Mouse (Mus musculus): ENCODE measurements at regions not wholly inside any gene's neighbourhood (a gene's known extent, or its start where the extent isn't known, plus 50 kb on each side); places are given as distances from the start of the nearest gene placed in this dataset.

DNA sequence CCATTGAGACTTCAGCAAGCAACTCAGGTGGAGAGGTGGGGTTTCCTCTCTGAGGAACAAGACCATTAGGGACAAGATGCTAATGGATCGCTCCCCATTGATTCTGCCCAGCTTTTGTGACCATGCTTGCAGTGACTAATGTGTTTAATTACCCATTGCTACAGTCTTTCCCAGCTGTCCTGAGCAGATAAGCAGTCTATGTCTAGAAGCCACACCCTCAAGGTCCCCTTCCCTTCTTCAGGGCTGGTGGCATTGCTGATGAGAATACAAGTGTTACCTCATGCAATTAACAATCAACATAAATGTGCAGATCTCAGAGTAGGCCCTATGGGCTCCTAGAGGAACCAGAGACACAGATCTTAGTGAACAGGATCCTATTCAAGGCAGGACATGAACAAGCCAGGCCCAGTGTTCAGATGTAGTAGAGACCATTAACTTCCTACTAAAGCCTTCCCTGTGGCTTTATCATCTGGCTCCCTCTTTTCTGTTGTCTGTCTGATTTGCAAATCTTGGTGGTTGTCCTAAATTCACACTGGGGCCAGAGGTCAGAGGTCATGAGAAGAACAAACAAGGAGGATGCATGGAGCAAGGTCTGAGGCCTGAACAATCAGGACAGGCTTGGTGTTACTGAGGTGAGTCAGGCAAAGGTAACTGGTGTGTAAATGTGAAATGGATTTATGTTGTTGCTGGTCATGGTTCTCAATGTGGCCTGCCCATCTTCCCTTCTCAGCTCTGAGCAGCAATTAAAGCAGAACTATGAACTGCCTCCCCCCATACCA lies 56.8 kb downstream of the Odc1 start:
- DNase-seq (ENCODE audit: low spot score): no peak
- no peak for ATAC-seq (ENCODE audit: low read depth)
- Histone ChIP-seq H3K9me3 (ENCODE audit: control insufficient read depth, low read length) (0 out of 2 replicates have a peak, but pooled peaks cover 4% of the 10 kb centered on the region), H3K4me3 (ENCODE audit: low read depth, low read length) (no peak overlapping the region), H3K9ac (ENCODE audit: low read depth, low read length) (no peak overlapping the region), H3K36me3 (ENCODE audit: control insufficient read depth, insufficient read depth, low read length) (no peaks in the 10 kb centered on the region), H3K4me2 (ENCODE audit: low read depth, low read length) (no peak overlapping the region), H3K4me1 (ENCODE audit: control insufficient read depth, insufficient read depth, low read length) (no peaks in the 10 kb centered on the region), H3K27ac (replicated peaks; ENCODE audit: low read depth, low read length) (no peak overlapping the region), H3K27me3 (replicated peaks; ENCODE audit: control insufficient read depth, insufficient read depth, low read length) (no peaks in the 10 kb centered on the region)
- WGBS: 100% methylated on average over 1 of the region's 1 CpGs

DNA sequence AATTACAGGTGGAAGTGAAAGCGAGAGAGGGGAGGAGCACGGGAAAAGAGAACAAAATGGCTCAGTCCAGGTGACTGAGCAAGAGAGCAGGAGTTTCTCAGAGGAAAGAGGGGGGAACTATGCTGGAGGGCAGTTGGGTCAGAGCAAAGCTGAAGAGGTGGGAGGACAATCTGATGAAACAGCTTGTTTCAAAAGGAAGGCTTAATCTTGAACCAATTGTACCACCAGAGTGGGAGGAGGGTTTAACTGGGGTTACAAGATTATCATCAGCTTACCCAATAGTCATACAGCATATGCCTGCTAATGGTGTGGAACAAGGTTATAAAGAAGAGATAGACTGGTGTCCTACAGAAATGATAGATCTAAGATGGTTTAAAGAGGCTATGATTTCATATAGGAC lies 59.0 kb downstream of the Odc1 start:
- H3K4me3 ChIP-seq (ENCODE audit: low read depth, low read length): no peak overlapping the region
- 0 out of 2 replicates have a peak, but pooled peaks cover 4% of the 10 kb centered on the region for H3K9me3 ChIP-seq (ENCODE audit: control insufficient read depth, low read length)
- no peaks in the 10 kb centered on the region for H3K27me3 ChIP-seq (replicated peaks; ENCODE audit: control insufficient read depth, insufficient read depth, low read length)
- ATAC-seq (ENCODE audit: low read depth): no peak
- H3K4me1 ChIP-seq (ENCODE audit: control insufficient read depth, insufficient read depth, low read length): no peaks in the 10 kb centered on the region
- no peaks in the 10 kb centered on the region for H3K36me3 ChIP-seq (ENCODE audit: control insufficient read depth, insufficient read depth, low read length)
- WGBS: 84% methylated on average over 2 of the region's 2 CpGs
- H3K4me2 ChIP-seq (ENCODE audit: low read depth, low read length): no peak overlapping the region
- H3K27ac ChIP-seq (replicated peaks; ENCODE audit: low read depth, low read length): no peak overlapping the region
- no peak overlapping the region for H3K9ac ChIP-seq (ENCODE audit: low read depth, low read length)
- DNase-seq (ENCODE audit: low spot score): no peak

DNA sequence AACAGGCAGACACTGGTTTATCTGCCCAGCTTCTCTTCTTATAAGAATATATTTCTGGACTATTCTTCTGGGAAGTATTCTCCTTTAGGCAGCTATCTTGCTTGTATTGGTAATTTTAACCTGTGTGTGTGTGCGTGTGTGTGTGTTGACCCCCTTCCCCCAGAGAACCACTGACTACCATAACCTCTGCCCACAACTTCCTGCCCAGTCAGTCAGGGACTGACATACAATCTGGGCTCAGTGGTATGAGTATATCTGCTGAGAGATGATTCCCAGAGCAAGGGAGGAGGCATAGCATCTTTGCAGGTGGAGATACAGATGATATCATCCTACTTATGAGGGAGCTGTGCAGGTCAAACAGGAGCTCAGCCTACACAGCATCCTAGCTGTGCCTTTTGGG lies 65.8 kb downstream of the Odc1 start:
- Histone ChIP-seq H3K36me3 (ENCODE audit: control insufficient read depth, insufficient read depth, low read length) (no peaks in the 10 kb centered on the region), H3K9me3 (ENCODE audit: control insufficient read depth, low read length) (0 out of 2 replicates have a peak, but pooled peaks cover 4% of the 10 kb centered on the region), H3K4me3 (ENCODE audit: low read depth, low read length) (no peak overlapping the region), H3K4me2 (ENCODE audit: low read depth, low read length) (no peak overlapping the region), H3K9ac (ENCODE audit: low read depth, low read length) (no peak overlapping the region), H3K27ac (replicated peaks; ENCODE audit: low read depth, low read length) (no peak overlapping the region), H3K27me3 (replicated peaks; ENCODE audit: control insufficient read depth, insufficient read depth, low read length) (no peaks in the 10 kb centered on the region), H3K4me1 (ENCODE audit: control insufficient read depth, insufficient read depth, low read length) (no peaks in the 10 kb centered on the region)
- WGBS: 65% methylated on average over 1 of the region's 1 CpGs
- DNase-seq (ENCODE audit: low spot score): no peak
- ATAC-seq (ENCODE audit: low read depth): no peak

- DNase-seq (ENCODE audit: low spot score) (no peak), ATAC-seq (ENCODE audit: low read depth) (no peak)
- H3K27ac ChIP-seq (replicated peaks; ENCODE audit: low read depth, low read length): no peak overlapping the region
- 75% methylated on average over 3 of the region's 3 CpGs for WGBS
- H3K4me3 ChIP-seq (ENCODE audit: low read depth, low read length): no peak overlapping the region
- no peaks in the 10 kb centered on the region for H3K4me1 ChIP-seq (ENCODE audit: control insufficient read depth, insufficient read depth, low read length)
- H3K4me2 ChIP-seq (ENCODE audit: low read depth, low read length): no peak overlapping the region
- H3K27me3 ChIP-seq (replicated peaks; ENCODE audit: control insufficient read depth, insufficient read depth, low read length): no peaks in the 10 kb centered on the region
- H3K36me3 ChIP-seq (ENCODE audit: control insufficient read depth, insufficient read depth, low read length): no peaks in the 10 kb centered on the region
- no peaks in the 10 kb centered on the region for H3K9me3 ChIP-seq (ENCODE audit: control insufficient read depth, low read length)
- no peak overlapping the region for H3K9ac ChIP-seq (ENCODE audit: low read depth, low read length)
These were observed 67.4 kb downstream of the Odc1 start for GRCm38 (mm10) chr12:17611988-17612387.

GRCm38 (mm10) chr12:17618300-17618699 lies 72.4 kb upstream of the Hpcal1 start:
- WGBS: 20% methylated on average over 2 of the region's 2 CpGs

DNA sequence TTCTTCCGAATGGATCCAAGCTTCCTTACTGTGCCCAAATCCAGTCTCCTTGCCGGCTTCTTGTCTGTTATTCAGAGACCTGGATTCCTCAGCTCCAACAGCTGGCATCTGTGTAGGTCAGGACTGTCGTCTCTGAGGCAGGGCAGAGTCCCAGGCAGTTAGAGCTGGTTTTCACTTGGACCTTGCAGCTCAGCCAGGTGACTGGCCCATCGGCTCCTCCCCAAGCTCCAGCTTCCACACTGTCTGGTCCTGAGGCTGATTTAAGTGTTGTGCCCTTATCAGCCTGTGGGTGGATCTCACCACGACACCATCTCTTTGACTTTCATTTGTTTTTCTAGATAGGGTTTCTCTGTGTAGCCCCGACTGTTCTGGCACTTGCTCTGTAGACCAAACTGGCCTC lies 70.4 kb upstream of the Hpcal1 start:
- H3K4me2 ChIP-seq (ENCODE audit: low read depth, low read length): no peak overlapping the region
- H3K4me3 ChIP-seq (ENCODE audit: low read depth, low read length): no peak overlapping the region
- no peaks in the 10 kb centered on the region for H3K4me1 ChIP-seq (ENCODE audit: control insufficient read depth, insufficient read depth, low read length)
- H3K36me3 ChIP-seq (ENCODE audit: control insufficient read depth, insufficient read depth, low read length): no peaks in the 10 kb centered on the region
- DNase-seq (ENCODE audit: low spot score) (no peak), ATAC-seq (ENCODE audit: low read depth) (no peak)
- H3K27me3 ChIP-seq (replicated peaks; ENCODE audit: control insufficient read depth, insufficient read depth, low read length): no peaks in the 10 kb centered on the region
- no peaks in the 10 kb centered on the region for H3K9me3 ChIP-seq (ENCODE audit: control insufficient read depth, low read length)
- 51% methylated on average over 6 of the region's 6 CpGs for WGBS
- no peak overlapping the region for H3K27ac ChIP-seq (replicated peaks; ENCODE audit: low read depth, low read length)
- no peak overlapping the region for H3K9ac ChIP-seq (ENCODE audit: low read depth, low read length)

More at GRCm38 (mm10) chr12:17618300-17618699, 72.4 kb upstream of the Hpcal1 start:
- no peak overlapping the region for H3K27ac ChIP-seq (replicated peaks; ENCODE audit: low read depth, low read length)
- no peak for ATAC-seq (ENCODE audit: low read depth)
- H3K4me1 ChIP-seq (ENCODE audit: control insufficient read depth, insufficient read depth, low read length): no peaks in the 10 kb centered on the region
- no peaks in the 10 kb centered on the region for H3K36me3 ChIP-seq (ENCODE audit: control insufficient read depth, insufficient read depth, low read length)
- H3K4me3 ChIP-seq (ENCODE audit: low read depth, low read length): no peak overlapping the region
- H3K9ac ChIP-seq (ENCODE audit: low read depth, low read length): no peak overlapping the region
- no peaks in the 10 kb centered on the region for H3K27me3 ChIP-seq (replicated peaks; ENCODE audit: control insufficient read depth, insufficient read depth, low read length)
- DNase-seq (ENCODE audit: low spot score): no peak
- H3K9me3 ChIP-seq (ENCODE audit: control insufficient read depth, low read length): no peaks in the 10 kb centered on the region
- no peak overlapping the region for H3K4me2 ChIP-seq (ENCODE audit: low read depth, low read length)

DNA sequence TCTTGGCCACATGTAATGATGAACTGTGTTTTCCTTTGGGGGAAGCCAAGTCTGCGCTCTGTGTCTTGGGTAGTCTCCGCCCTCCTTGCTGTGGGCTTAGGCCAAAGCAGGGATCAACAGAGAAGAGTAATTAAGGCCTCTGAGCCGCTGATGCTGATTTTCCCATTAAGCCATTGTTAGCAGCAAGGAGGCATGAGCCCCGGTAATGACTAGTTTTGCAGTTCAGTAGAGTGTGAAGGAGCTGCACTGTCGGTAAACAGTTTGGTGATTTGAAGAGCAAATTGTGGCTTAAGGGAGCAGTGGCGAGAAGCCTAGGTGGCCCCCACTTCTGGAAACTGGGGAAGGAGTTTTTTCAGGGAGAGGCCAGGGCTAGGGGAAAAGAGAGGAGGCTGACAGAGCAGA lies 69.2 kb upstream of the Hpcal1 start:
- H3K4me3 ChIP-seq (ENCODE audit: low read depth, low read length): no peak overlapping the region
- H3K4me2 ChIP-seq (ENCODE audit: low read depth, low read length): no peak overlapping the region
- WGBS: 30% methylated on average over 6 of the region's 6 CpGs
- no peaks in the 10 kb centered on the region for H3K9me3 ChIP-seq (ENCODE audit: control insufficient read depth, low read length)
- DNase-seq (ENCODE audit: low spot score) (peak; percentile 76), ATAC-seq (ENCODE audit: low read depth) (peak; percentile 67)
- no peaks in the 10 kb centered on the region for H3K36me3 ChIP-seq (ENCODE audit: control insufficient read depth, insufficient read depth, low read length)
- H3K27me3 ChIP-seq (replicated peaks; ENCODE audit: control insufficient read depth, insufficient read depth, low read length): no peaks in the 10 kb centered on the region
- H3K9ac ChIP-seq (ENCODE audit: low read depth, low read length): no peak overlapping the region
- H3K27ac ChIP-seq (replicated peaks; ENCODE audit: low read depth, low read length): no peak overlapping the region
- H3K4me1 ChIP-seq (ENCODE audit: control insufficient read depth, insufficient read depth, low read length): no peaks in the 10 kb centered on the region

- Histone ChIP-seq H3K9ac (ENCODE audit: low read depth, low read length) (no peak overlapping the region), H3K4me2 (ENCODE audit: low read depth, low read length) (no peak overlapping the region), H3K9me3 (ENCODE audit: control insufficient read depth, low read length) (no peaks in the 10 kb centered on the region), H3K4me1 (ENCODE audit: control insufficient read depth, insufficient read depth, low read length) (no peaks in the 10 kb centered on the region), H3K36me3 (ENCODE audit: control insufficient read depth, insufficient read depth, low read length) (no peaks in the 10 kb centered on the region), H3K27me3 (replicated peaks; ENCODE audit: control insufficient read depth, insufficient read depth, low read length) (no peaks in the 10 kb centered on the region), H3K4me3 (ENCODE audit: low read depth, low read length) (no peak overlapping the region), H3K27ac (replicated peaks; ENCODE audit: low read depth, low read length) (no peak overlapping the region)
- no peak for ATAC-seq (ENCODE audit: low read depth)
- no peak for DNase-seq (ENCODE audit: low spot score)
- 33% methylated on average over 8 of the region's 8 CpGs for WGBS
These were observed 68.1 kb upstream of the Hpcal1 start for GRCm38 (mm10) chr12:17622509-17623005.

GRCm38 (mm10) chr12:17626043-17626442 lies 64.6 kb upstream of the Hpcal1 start:
- no peaks in the 10 kb centered on the region for H3K9me3 ChIP-seq (ENCODE audit: control insufficient read depth, low read length)
- H3K4me1 ChIP-seq (ENCODE audit: control insufficient read depth, insufficient read depth, low read length): no peaks in the 10 kb centered on the region
- H3K36me3 ChIP-seq (ENCODE audit: control insufficient read depth, insufficient read depth, low read length): no peaks in the 10 kb centered on the region
- H3K9ac ChIP-seq (ENCODE audit: low read depth, low read length): no peak overlapping the region
- no peak overlapping the region for H3K27ac ChIP-seq (replicated peaks; ENCODE audit: low read depth, low read length)
- H3K27me3 ChIP-seq (replicated peaks; ENCODE audit: control insufficient read depth, insufficient read depth, low read length): no peaks in the 10 kb centered on the region
- H3K4me2 ChIP-seq (ENCODE audit: low read depth, low read length): no peak overlapping the region
- ATAC-seq (ENCODE audit: low read depth): peak; percentile 69; the same call in 1 of the 2 replicates
- H3K4me3 ChIP-seq (ENCODE audit: low read depth, low read length): no peak overlapping the region
- 44% methylated on average over 3 of the region's 3 CpGs for WGBS
- DNase-seq (ENCODE audit: low spot score): peak; percentile 66

Data from embryonic facial prominence, embryonic 14.5 days (tissue).